Mouse (Mus musculus): ENCODE results near the gene Ift140. TPM values are rescaled to one million over a fixed set of nuclear protein-coding genes. Genes with fewer than 3 reads are reported as not detected.

Gene Ift140
- polyA plus RNA-seq, 2 experiments: 15.3 to 18.5 TPM

- WGBS: 80% methylated on average over 4 of the region's 4 CpGs
- Histone ChIP-seq H3K9me3 (ENCODE audit: control insufficient read depth, low read length) (no peaks in the 10 kb centered on the region), H3K4me2 (replicated peaks; ENCODE audit: low read depth, low read length, severe bottlenecking) (no peak overlapping the region), H3K27ac (replicated peaks; ENCODE audit: low read depth, low read length) (no peak overlapping the region), H3K36me3 (ENCODE audit: control insufficient read depth, insufficient read depth, low read length) (0 out of 2 replicates have a peak, but pooled peaks cover 4% of the 10 kb centered on the region), H3K4me1 (ENCODE audit: control insufficient read depth, insufficient read depth, low read length) (peaks cover 11% of the 10 kb centered on the region), H3K4me3 (replicated peaks; ENCODE audit: low read length) (no peak overlapping the region), H3K9ac (ENCODE audit: low read depth, low read length, severe bottlenecking) (peak overlapping the region; percentile 16; the same call in 1 of the 2 replicates), H3K27me3 (ENCODE audit: control insufficient read depth, insufficient read depth, low read length) (no peaks in the 10 kb centered on the region)
- DNase-seq (ENCODE audit: low spot score): no peak
- no peak for TF ChIP-seq POLR2A (IDR thresholded peaks at IDR 0.05; ENCODE audit: borderline replicate concordance, extremely low read depth, insufficient read depth, insufficient read length)
- no peak for ATAC-seq (ENCODE audit: low FRiP score, low read depth)
Measured at GRCm38 (mm10) chr17:25076906-25077305, 61.0 kb downstream of the Ift140 start.

- H3K27me3 ChIP-seq (ENCODE audit: control insufficient read depth, insufficient read depth, low read length): no peaks in the 10 kb centered on the region
Measured at GRCm38 (mm10) chr17:25077771-25078372, 62.0 kb downstream of the Ift140 start.

GRCm38 (mm10) chr17:25080210-25080609 lies 64.3 kb downstream of the Ift140 start:
- peak overlapping the region; percentile 28 for H3K9ac ChIP-seq (ENCODE audit: low read depth, low read length, severe bottlenecking)
- H3K27me3 ChIP-seq (ENCODE audit: control insufficient read depth, insufficient read depth, low read length): no peaks in the 10 kb centered on the region
- no peak for DNase-seq (ENCODE audit: low spot score)
- H3K27ac ChIP-seq (replicated peaks; ENCODE audit: low read depth, low read length): peak overlapping the region; percentile 38; the same call in 1 of the 2 replicates
- H3K9me3 ChIP-seq (ENCODE audit: control insufficient read depth, low read length): no peaks in the 10 kb centered on the region
- peaks cover 30% of the 10 kb centered on the region for H3K4me1 ChIP-seq (ENCODE audit: control insufficient read depth, insufficient read depth, low read length)
- H3K4me3 ChIP-seq (replicated peaks; ENCODE audit: low read length): peak overlapping the region; percentile 16
- no peak for TF ChIP-seq POLR2A (IDR thresholded peaks at IDR 0.05; ENCODE audit: borderline replicate concordance, extremely low read depth, insufficient read depth, insufficient read length)
- 0 out of 2 replicates have a peak overlapping the region, but pooled peaks have one; percentile 15 for H3K4me2 ChIP-seq (replicated peaks; ENCODE audit: low read depth, low read length, severe bottlenecking)
- H3K36me3 ChIP-seq (ENCODE audit: control insufficient read depth, insufficient read depth, low read length): no peaks in the 10 kb centered on the region
- 84% methylated on average over 13 of the region's 13 CpGs for WGBS
- ATAC-seq (ENCODE audit: low FRiP score, low read depth): no peak

More at GRCm38 (mm10) chr17:25077771-25078372, 62.0 kb downstream of the Ift140 start:
- ATAC-seq (ENCODE audit: low FRiP score, low read depth) (no peak), DNase-seq (ENCODE audit: low spot score) (peak; percentile 66)
- WGBS: 70% methylated on average over 13 of the region's 13 CpGs
- no peak overlapping the region for H3K4me3 ChIP-seq (replicated peaks; ENCODE audit: low read length)
- H3K9me3 ChIP-seq (ENCODE audit: control insufficient read depth, low read length): no peaks in the 10 kb centered on the region
- H3K36me3 ChIP-seq (ENCODE audit: control insufficient read depth, insufficient read depth, low read length): 0 out of 2 replicates have a peak, but pooled peaks cover 1% of the 10 kb centered on the region
- peak overlapping the region; percentile 26; the same call in 1 of the 2 replicates for H3K27ac ChIP-seq (replicated peaks; ENCODE audit: low read depth, low read length)
- peak overlapping the region; percentile 38 for H3K9ac ChIP-seq (ENCODE audit: low read depth, low read length, severe bottlenecking)
- TF ChIP-seq POLR2A (IDR thresholded peaks at IDR 0.05; ENCODE audit: borderline replicate concordance, extremely low read depth, insufficient read depth, insufficient read length): no peak
- peaks cover 16% of the 10 kb centered on the region for H3K4me1 ChIP-seq (ENCODE audit: control insufficient read depth, insufficient read depth, low read length)
- H3K4me2 ChIP-seq (replicated peaks; ENCODE audit: low read depth, low read length, severe bottlenecking): no peak overlapping the region; the same call in 1 of the 2 replicates

DNA sequence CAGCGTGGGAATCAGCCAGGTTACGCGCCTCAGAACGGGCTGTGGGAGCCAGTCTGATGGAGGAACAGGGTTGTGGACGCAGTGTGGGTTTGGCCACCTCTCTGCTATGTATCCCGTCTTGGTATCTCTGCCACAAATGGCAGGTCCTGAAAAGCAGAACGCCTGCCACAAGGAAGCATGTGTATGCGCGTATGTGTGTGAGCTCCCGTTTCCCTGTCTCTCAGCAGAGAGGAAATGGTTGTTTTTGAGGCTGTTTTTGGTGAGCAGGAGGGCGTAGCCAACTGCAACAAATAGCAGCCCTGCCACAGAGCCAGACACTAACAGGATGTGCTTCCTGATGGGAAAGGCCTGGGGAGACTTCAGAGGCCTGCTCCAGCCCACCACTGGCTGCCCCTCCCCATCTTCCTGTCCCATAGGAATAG lies 65.1 kb downstream of the Ift140 start:
- H3K27ac ChIP-seq (replicated peaks; ENCODE audit: low read depth, low read length): peak overlapping the region; percentile 38; the same call in 1 of the 2 replicates
- TF ChIP-seq POLR2A (IDR thresholded peaks at IDR 0.05; ENCODE audit: borderline replicate concordance, extremely low read depth, insufficient read depth, insufficient read length): no peak
- DNase-seq (ENCODE audit: low spot score): peak; percentile 21
- 66% methylated on average over 11 of the region's 11 CpGs for WGBS
- ATAC-seq (ENCODE audit: low FRiP score, low read depth): no peak
- peak overlapping the region; percentile 28; the same call in 1 of the 2 replicates for H3K9ac ChIP-seq (ENCODE audit: low read depth, low read length, severe bottlenecking)
- peaks cover 30% of the 10 kb centered on the region for H3K4me1 ChIP-seq (ENCODE audit: control insufficient read depth, insufficient read depth, low read length)
- H3K36me3 ChIP-seq (ENCODE audit: control insufficient read depth, insufficient read depth, low read length): no peaks in the 10 kb centered on the region
- H3K9me3 ChIP-seq (ENCODE audit: control insufficient read depth, low read length): no peaks in the 10 kb centered on the region
- peak overlapping the region; percentile 16 for H3K4me3 ChIP-seq (replicated peaks; ENCODE audit: low read length)
- no peaks in the 10 kb centered on the region for H3K27me3 ChIP-seq (ENCODE audit: control insufficient read depth, insufficient read depth, low read length)
- peak overlapping the region; percentile 15; the same call in 1 of the 2 replicates for H3K4me2 ChIP-seq (replicated peaks; ENCODE audit: low read depth, low read length, severe bottlenecking)

- H3K36me3 ChIP-seq (ENCODE audit: control insufficient read depth, insufficient read depth, low read length): no peaks in the 10 kb centered on the region
- no peak overlapping the region for H3K4me2 ChIP-seq (replicated peaks; ENCODE audit: low read depth, low read length, severe bottlenecking)
- no peak for TF ChIP-seq POLR2A (IDR thresholded peaks at IDR 0.05; ENCODE audit: borderline replicate concordance, extremely low read depth, insufficient read depth, insufficient read length)
- peak overlapping the region; percentile 74 for H3K27ac ChIP-seq (replicated peaks; ENCODE audit: low read depth, low read length)
- no peaks in the 10 kb centered on the region for H3K27me3 ChIP-seq (ENCODE audit: control insufficient read depth, insufficient read depth, low read length)
- H3K9ac ChIP-seq (ENCODE audit: low read depth, low read length, severe bottlenecking): no peak overlapping the region
- H3K4me3 ChIP-seq (replicated peaks; ENCODE audit: low read length): no peak overlapping the region
- ATAC-seq (ENCODE audit: low FRiP score, low read depth) (no peak), DNase-seq (ENCODE audit: low spot score) (no peak)
- H3K4me1 ChIP-seq (ENCODE audit: control insufficient read depth, insufficient read depth, low read length): peaks cover 30% of the 10 kb centered on the region
- 43% methylated on average over 14 of the region's 14 CpGs for WGBS
- no peaks in the 10 kb centered on the region for H3K9me3 ChIP-seq (ENCODE audit: control insufficient read depth, low read length)
Measured at GRCm38 (mm10) chr17:25082081-25082847, 66.4 kb downstream of the Ift140 start.

All from limb, embryonic 14.5 days (tissue).